Mouse (Mus musculus) limb, embryonic 14.5 days (tissue): ENCODE results near the gene Hist1h3a. TPM values are rescaled to one million over a fixed set of nuclear protein-coding genes. Genes with fewer than 3 reads are reported as not detected.

Source experiments
- ATAC-seq: fragments of 200-750 bp; cut with Nextera tagmentation; 2 replicates; pipeline ENCODE4 v1.8.0; 2017; ENCODE audit warnings: low read depth, moderate number of reproducible peaks, moderate TSS enrichment; ENCODE audit not compliant: low FRiP score
- DNase-seq: peaks from one replicate; pipeline ENCODE4 v3.0.0-alpha.2; 2015; ENCODE audit warnings: low spot score
- H3K27ac ChIP-seq: fragments of 300-500 bp; sonication (generic); replicated peaks from 2 replicates; pipeline ENCODE4 v1.5.1; 2014; ENCODE audit warnings: low read depth, mild to moderate bottlenecking, low read length, moderate library complexity, mixed read lengths
- H3K27me3 ChIP-seq: fragments of 300-500 bp; sonication (generic); 2 replicates; pipeline ENCODE4 v1.6.1; 2014; ENCODE audit warnings: low read length, mixed read lengths; ENCODE audit not compliant: control insufficient read depth, insufficient read depth
- H3K36me3 ChIP-seq: fragments of 300-500 bp; sonication (generic); 2 replicates; pipeline ENCODE4 v1.6.1; 2014; ENCODE audit warnings: mild to moderate bottlenecking, low read length, moderate library complexity, mixed read lengths; ENCODE audit not compliant: control insufficient read depth, insufficient read depth
- H3K4me1 ChIP-seq: fragments of 300-500 bp; sonication (generic); 2 replicates; pipeline ENCODE4 v1.6.1; 2014; ENCODE audit warnings: antibody characterized with exemption, low read length, mixed read lengths; ENCODE audit not compliant: control insufficient read depth, insufficient read depth
- H3K4me2 ChIP-seq: fragments of 300-500 bp; sonication (generic); replicated peaks from 2 replicates; pipeline ENCODE4 v1.6.1; 2014; ENCODE audit warnings: low read depth, mild to moderate bottlenecking, low read length, moderate library complexity; ENCODE audit not compliant: severe bottlenecking
- H3K4me3 ChIP-seq: fragments of 300-500 bp; sonication (generic); replicated peaks from 2 replicates; pipeline ENCODE4 v1.5.1; 2014; ENCODE audit warnings: low read length
- H3K9ac ChIP-seq: fragments of 300-500 bp; sonication (generic); 2 replicates; pipeline ENCODE4 v1.6.1; 2014; ENCODE audit warnings: mild to moderate bottlenecking, low read depth, low read length, moderate library complexity; ENCODE audit not compliant: severe bottlenecking
- H3K9me3 ChIP-seq: fragments of 300-500 bp; sonication (generic); 2 replicates; pipeline ENCODE4 v1.6.1; 2016; ENCODE audit warnings: low read length; ENCODE audit not compliant: control insufficient read depth
- POLR2A ChIP-seq: fragments of 200-500 bp; IDR thresholded peaks from 2 replicates; pipeline ENCODE4 v1.8.0; 2012; ENCODE audit warnings: inconsistent platforms, mild to moderate bottlenecking, moderate library complexity, borderline replicate concordance; ENCODE audit not compliant: insufficient read depth, insufficient read length; ENCODE audit errors: extremely low read depth
- WGBS: fragments of 180-500 bp; shearing (Covaris S2); extraction: QIAGEN DNeasy Blood & Tissue Kit; methylation state at CpG from one replicate; pipeline ENCODE4 v1.1.7; 2014; 5-methylcytosine and 5-hydroxymethylcytosine counted together
- polyA plus RNA-seq, 2 experiments: library from polyadenylated mRNA; depleted of rRNA in 1 of 2; stranded (reverse) in 1 of 2; unstranded in 1 of 2; fragments of >200 nt; fragmentation: Nextera tagmentation in 1 of 2; extraction: Ambion mirVana in 1 of 2; gene quantifications; 2 replicates each; pipeline versions ENCODE4 v1.2.1 to v1.2.3; 2012 to 2014

Hist1h3a gene
- polyA plus RNA-seq, 2 experiments: 7.8 to 39.9 TPM

- Histone ChIP-seq H3K4me2 (no peak overlapping the region), H3K9me3 (no peaks in the 10 kb centered on the region), H3K36me3 (no peaks in the 10 kb centered on the region), H3K27ac (no peak overlapping the region), H3K27me3 (no peaks in the 10 kb centered on the region), H3K9ac (no peak overlapping the region), H3K4me3 (no peak overlapping the region), H3K4me1 (peaks cover 19% of the 10 kb centered on the region)
- WGBS: 74% methylated on average over 5 of the region's 5 CpGs
- TF ChIP-seq POLR2A: no peak
- no peak for ATAC-seq
- no peak for DNase-seq
These were observed 19.0 kb downstream of the Hist1h3a start for GRCm38 (mm10) chr13:23743215-23743614.

GRCm38 (mm10) chr13:23742007-23742406 lies 20.2 kb downstream of the Hist1h3a start:
- Histone ChIP-seq H3K27me3 (no peaks in the 10 kb centered on the region), H3K36me3 (no peaks in the 10 kb centered on the region), H3K4me3 (no peak overlapping the region), H3K9ac (no peak overlapping the region), H3K9me3 (no peaks in the 10 kb centered on the region), H3K4me2 (no peak overlapping the region), H3K27ac (no peak overlapping the region), H3K4me1 (peaks cover 12% of the 10 kb centered on the region)
- no peak for DNase-seq
- no peak for TF ChIP-seq POLR2A
- ATAC-seq: no peak

- 50% methylated on average over 5 of the region's 5 CpGs for WGBS
- Histone ChIP-seq H3K36me3 (no peaks in the 10 kb centered on the region), H3K4me3 (peak overlapping the region; percentile 44), H3K27ac (0 out of 2 replicates have a peak overlapping the region, but pooled peaks have one; percentile 92), H3K4me2 (peak overlapping the region; percentile 73), H3K9me3 (no peaks in the 10 kb centered on the region), H3K4me1 (peaks cover 11% of the 10 kb centered on the region), H3K27me3 (no peaks in the 10 kb centered on the region), H3K9ac (peak overlapping the region; percentile 81; the same call in 1 of the 2 replicates)
- DNase-seq (no peak), ATAC-seq (no peak)
- TF ChIP-seq POLR2A: no peak
These were observed 21.3 kb downstream of the Hist1h3a start for GRCm38 (mm10) chr13:23740910-23741309.

GRCm38 (mm10) chr13:23740256-23740840 lies 21.8 kb downstream of the Hist1h3a start:
- peak; percentile 29 for DNase-seq
- ATAC-seq: no peak
- H3K4me1 ChIP-seq: peaks cover 11% of the 10 kb centered on the region
- no peak for TF ChIP-seq POLR2A
- no peaks in the 10 kb centered on the region for H3K9me3 ChIP-seq
- no peaks in the 10 kb centered on the region for H3K27me3 ChIP-seq
- no peaks in the 10 kb centered on the region for H3K36me3 ChIP-seq
- H3K9ac ChIP-seq: peak overlapping the region; percentile 81
- peak overlapping the region; percentile 44 for H3K4me3 ChIP-seq
- peak overlapping the region; percentile 92 for H3K27ac ChIP-seq
- peak overlapping the region; percentile 73 for H3K4me2 ChIP-seq
- WGBS: 27% methylated on average over 13 of the region's 13 CpGs

DNA sequence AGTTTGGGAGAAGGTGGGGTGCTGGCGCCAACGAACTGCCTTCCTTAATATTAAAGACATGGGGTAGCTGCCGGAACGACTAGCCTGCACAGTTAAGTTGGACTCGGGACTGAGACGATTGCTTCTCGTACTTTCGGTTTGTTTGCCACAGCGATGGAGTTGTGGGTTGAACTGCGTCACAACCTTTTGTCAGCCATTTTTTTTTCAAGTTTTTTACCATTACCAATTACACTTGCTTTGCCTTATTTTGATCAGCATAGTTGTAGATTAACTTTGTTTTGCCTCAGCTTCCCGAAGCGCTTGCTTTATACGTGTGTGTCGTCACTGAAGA lies 22.3 kb downstream of the Hist1h3a start:
- DNase-seq: no peak
- no peak for TF ChIP-seq POLR2A

More for the DNA sequence above, 22.3 kb downstream of the Hist1h3a start:
- H3K9ac ChIP-seq: peak overlapping the region; percentile 81
- H3K4me2 ChIP-seq: peak overlapping the region; percentile 73
- peak overlapping the region; percentile 92 for H3K27ac ChIP-seq
- peak; percentile 24 for ATAC-seq
- H3K4me1 ChIP-seq: peaks cover 11% of the 10 kb centered on the region
- H3K9me3 ChIP-seq: no peaks in the 10 kb centered on the region
- H3K4me3 ChIP-seq: peak overlapping the region; percentile 44
- under 1% methylated on average over 14 of the region's 14 CpGs for WGBS
- no peaks in the 10 kb centered on the region for H3K27me3 ChIP-seq
- H3K36me3 ChIP-seq: no peaks in the 10 kb centered on the region
